Mouse (Mus musculus) 3134 (cell line): Measurements from ENCODE around the gene Veph1.

ENCODE experiments used
- DNase-seq: peaks from one replicate; pipeline ENCODE4 v3.0.0-alpha.2; 2011; ENCODE audit warnings: low spot score; ENCODE audit not compliant: insufficient read length; ENCODE audit errors: extremely low read depth

Gene Veph1

GRCm38 (mm10) chr3:66033346-66033745 lies 263.3 kb downstream of the Veph1 start:
- peak; percentile 19 for DNase-seq

GRCm38 (mm10) chr3:66025454-66025853 lies 271.2 kb downstream of the Veph1 start:
- no peak for DNase-seq

- no peak for DNase-seq
These were observed 272.3 kb downstream of the Veph1 start for GRCm38 (mm10) chr3:66024220-66024792.

GRCm38 (mm10) chr3:66019171-66019570 lies 277.5 kb downstream of the Veph1 start:
- no peak for DNase-seq

- DNase-seq = peak; percentile 62
These were observed 288.8 kb downstream of the Veph1 start for GRCm38 (mm10) chr3:66007632-66008401.

GRCm38 (mm10) chr3:66004989-66005388 lies 291.6 kb downstream of the Veph1 start:
- DNase-seq = no peak

- no peak for DNase-seq
These were observed 292.3 kb downstream of the Veph1 start for GRCm38 (mm10) chr3:66004220-66004951.
